Mouse (Mus musculus) heart, embryonic 10.5 days (tissue): ENCODE measurements around the gene Adam19. TPM values are rescaled to one million over a fixed set of nuclear protein-coding genes. Genes with fewer than 3 reads are reported as not detected.
A peak's percentile ranks its signal among the peaks of the same experiment; 100 is the strongest.

Experiments used
- DNase-seq: peaks from one replicate; pipeline ENCODE4 v3.0.0-alpha.2; 2017; ENCODE audit warnings: low spot score
- H3K27ac ChIP-seq: fragments of 300-500 bp; sonication (generic); 2 replicates; pipeline ENCODE4 v1.5.1; 2016; ENCODE audit warnings: mild to moderate bottlenecking
- H3K27me3 ChIP-seq: fragments of 300-500 bp; sonication (generic); 2 replicates; pipeline ENCODE4 v1.6.1; 2016; ENCODE audit warnings: mild to moderate bottlenecking; ENCODE audit not compliant: poor library complexity, insufficient read depth, severe bottlenecking
- H3K36me3 ChIP-seq: fragments of 300-500 bp; sonication (generic); 2 replicates; pipeline ENCODE4 v1.6.1; 2016; ENCODE audit warnings: mild to moderate bottlenecking, moderate library complexity
- H3K4me1 ChIP-seq: fragments of 300-500 bp; sonication (generic); 2 replicates; pipeline ENCODE4 v1.6.1; 2016; ENCODE audit warnings: mild to moderate bottlenecking
- H3K4me3 ChIP-seq: fragments of 300-500 bp; sonication (generic); 2 replicates; pipeline ENCODE4 v1.5.1; 2016; ENCODE audit warnings: mild to moderate bottlenecking, moderate library complexity
- H3K9me3 ChIP-seq: fragments of 300-500 bp; sonication (generic); 2 replicates; pipeline ENCODE4 v1.6.1; 2016; ENCODE audit warnings: mild to moderate bottlenecking, moderate library complexity
- WGBS: fragments of 180-500 bp; shearing (Covaris S2); methylation state at CpG from one replicate; pipeline ENCODE4 v1.1.7; 2016; 5-methylcytosine and 5-hydroxymethylcytosine counted together
- polyA plus RNA-seq: library from polyadenylated mRNA; unstranded; fragments of >200 nt; fragmentation: Nextera tagmentation; extraction: Ambion mirVana; gene quantifications from 2 replicates; pipeline ENCODE4 v1.2.1, GENCODE M21; 2016

The Adam19 gene
- polyA plus RNA-seq, 1 experiment from 2014 or later, result 24.2 TPM

GRCm38 (mm10) chr11:46110156-46110944, 54.6 kb downstream of the Adam19 start:
- Histone ChIP-seq H3K4me1 (peaks cover 17% of the 10 kb centered on the region), H3K36me3 (peaks cover 66% of the 10 kb centered on the region), H3K27ac (0 out of 2 replicates have a peak overlapping the region, but pooled peaks have one; percentile 22), H3K27me3 (no peaks in the 10 kb centered on the region), H3K9me3 (no peaks in the 10 kb centered on the region), H3K4me3 (no peak overlapping the region)
- DNase-seq, result no peak
- WGBS, result 76% methylated on average over 8 of the region's 8 CpGs

GRCm38 (mm10) chr11:46110945-46111287, 55.1 kb downstream of the Adam19 start:
- H3K4me1 ChIP-seq, result peaks cover 17% of the 10 kb centered on the region
- no peaks in the 10 kb centered on the region for H3K9me3 ChIP-seq
- no peak overlapping the region for H3K27ac ChIP-seq
- no peak overlapping the region for H3K4me3 ChIP-seq
- WGBS, result 70% methylated on average over 1 of the region's 1 CpGs
- H3K36me3 ChIP-seq, result peaks cover 67% of the 10 kb centered on the region
- no peaks in the 10 kb centered on the region for H3K27me3 ChIP-seq
- DNase-seq, result no peak

GRCm38 (mm10) chr11:46113211-46113610, 57.4 kb downstream of the Adam19 start:
- Histone ChIP-seq H3K9me3 (no peaks in the 10 kb centered on the region), H3K4me1 (peaks cover 17% of the 10 kb centered on the region), H3K4me3 (no peak overlapping the region), H3K27ac (no peak overlapping the region), H3K27me3 (no peaks in the 10 kb centered on the region), H3K36me3 (peaks cover 62% of the 10 kb centered on the region)
- no peak for DNase-seq
- 84% methylated on average over 3 of the region's 3 CpGs for WGBS

- Histone ChIP-seq H3K4me3 (no peak overlapping the region), H3K27me3 (no peaks in the 10 kb centered on the region), H3K9me3 (no peaks in the 10 kb centered on the region), H3K4me1 (peaks cover 17% of the 10 kb centered on the region), H3K36me3 (peaks cover 70% of the 10 kb centered on the region), H3K27ac (no peak overlapping the region)
- WGBS, result 88% methylated on average over 7 of the region's 7 CpGs
- DNase-seq, result no peak
These were observed 58.4 kb downstream of the Adam19 start for GRCm38 (mm10) chr11:46114221-46114620.

GRCm38 (mm10) chr11:46115011-46115410, 59.2 kb downstream of the Adam19 start:
- Histone ChIP-seq H3K9me3 (no peaks in the 10 kb centered on the region), H3K4me1 (peaks cover 10% of the 10 kb centered on the region), H3K4me3 (no peak overlapping the region), H3K36me3 (peaks cover 74% of the 10 kb centered on the region), H3K27ac (no peak overlapping the region), H3K27me3 (no peaks in the 10 kb centered on the region)
- DNase-seq, result no peak
- 86% methylated on average over 4 of the region's 4 CpGs for WGBS

- no peak for DNase-seq
- H3K9me3 ChIP-seq, result no peaks in the 10 kb centered on the region
- no peaks in the 10 kb centered on the region for H3K27me3 ChIP-seq
- WGBS, result 82% methylated on average over 9 of the region's 9 CpGs
- no peak overlapping the region for H3K27ac ChIP-seq
- peaks cover 75% of the 10 kb centered on the region for H3K36me3 ChIP-seq
- peaks cover 4% of the 10 kb centered on the region; the same call in 1 of the 2 replicates for H3K4me1 ChIP-seq
- H3K4me3 ChIP-seq, result no peak overlapping the region
These were observed 59.8 kb downstream of the Adam19 start for GRCm38 (mm10) chr11:46115411-46116173.

- H3K9me3 ChIP-seq, result no peaks in the 10 kb centered on the region
- H3K27ac ChIP-seq, result no peak overlapping the region
- H3K27me3 ChIP-seq, result no peaks in the 10 kb centered on the region
- H3K36me3 ChIP-seq, result peaks cover 81% of the 10 kb centered on the region
- no peak overlapping the region for H3K4me3 ChIP-seq
- 91% methylated on average over 2 of the region's 2 CpGs for WGBS
- H3K4me1 ChIP-seq, result peaks cover 3% of the 10 kb centered on the region
- no peak for DNase-seq
These were observed 60.7 kb downstream of the Adam19 start for GRCm38 (mm10) chr11:46116510-46116909.

- peaks cover 5% of the 10 kb centered on the region for H3K4me1 ChIP-seq
- no peak overlapping the region for H3K27ac ChIP-seq
- no peaks in the 10 kb centered on the region for H3K27me3 ChIP-seq
- no peaks in the 10 kb centered on the region for H3K9me3 ChIP-seq
- peaks cover 81% of the 10 kb centered on the region for H3K36me3 ChIP-seq
- no peak overlapping the region for H3K4me3 ChIP-seq
- no peak for DNase-seq
- 46% methylated on average over 4 of the region's 4 CpGs for WGBS
These were observed 63.8 kb downstream of the Adam19 start for GRCm38 (mm10) chr11:46119624-46120023.

- no peak for DNase-seq
- Histone ChIP-seq H3K9me3 (no peaks in the 10 kb centered on the region), H3K27me3 (no peaks in the 10 kb centered on the region), H3K27ac (no peak overlapping the region), H3K36me3 (peaks cover 80% of the 10 kb centered on the region), H3K4me3 (no peak overlapping the region), H3K4me1 (peaks cover 5% of the 10 kb centered on the region)
- WGBS, result 90% methylated on average over 10 of the region's 10 CpGs
These were observed 64.3 kb downstream of the Adam19 start for GRCm38 (mm10) chr11:46120084-46120483.

- peaks cover 71% of the 10 kb centered on the region for H3K36me3 ChIP-seq
- H3K9me3 ChIP-seq, result no peaks in the 10 kb centered on the region
- H3K4me3 ChIP-seq, result no peak overlapping the region
- DNase-seq, result no peak
- peaks cover 5% of the 10 kb centered on the region for H3K4me1 ChIP-seq
- WGBS, result 58% methylated on average over 4 of the region's 4 CpGs
- no peaks in the 10 kb centered on the region for H3K27me3 ChIP-seq
- H3K27ac ChIP-seq, result no peak overlapping the region
These were observed 65.9 kb downstream of the Adam19 start for GRCm38 (mm10) chr11:46121666-46122065.

GRCm38 (mm10) chr11:46122875-46123274, 67.1 kb downstream of the Adam19 start:
- H3K9me3 ChIP-seq, result no peaks in the 10 kb centered on the region
- peaks cover 80% of the 10 kb centered on the region for H3K36me3 ChIP-seq
- no peak overlapping the region for H3K4me3 ChIP-seq
- H3K27me3 ChIP-seq, result no peaks in the 10 kb centered on the region
- H3K27ac ChIP-seq, result no peak overlapping the region
- 87% methylated on average over 4 of the region's 4 CpGs for WGBS
- DNase-seq, result no peak
- H3K4me1 ChIP-seq, result peaks cover 9% of the 10 kb centered on the region

- peaks cover 80% of the 10 kb centered on the region for H3K36me3 ChIP-seq
- H3K27me3 ChIP-seq, result no peaks in the 10 kb centered on the region
- peaks cover 9% of the 10 kb centered on the region for H3K4me1 ChIP-seq
- H3K9me3 ChIP-seq, result no peaks in the 10 kb centered on the region
- WGBS, result 90% methylated on average over 8 of the region's 8 CpGs
- no peak overlapping the region for H3K27ac ChIP-seq
- DNase-seq, result no peak
- H3K4me3 ChIP-seq, result no peak overlapping the region
These were observed 67.6 kb downstream of the Adam19 start for GRCm38 (mm10) chr11:46123328-46123866.
